Mouse (Mus musculus) neural tube, embryonic 12.5 days (tissue): Measurements from ENCODE around the gene Nipal1. TPM values are rescaled to one million over a fixed set of nuclear protein-coding genes. Genes with fewer than 3 reads are reported as not detected.

Source experiments
- ATAC-seq: fragments of 200-750 bp; cut with Nextera tagmentation; 2 replicates; pipeline ENCODE4 v1.8.0; 2017; ENCODE audit warnings: low read depth, mild to moderate bottlenecking, moderate TSS enrichment, moderate library complexity; ENCODE audit not compliant: low FRiP score
- H3K27ac ChIP-seq: fragments of 300-500 bp; sonication (generic); 2 replicates; pipeline ENCODE4 v1.5.1; 2016
- H3K27me3 ChIP-seq: fragments of 300-500 bp; sonication (generic); replicated peaks from 2 replicates; pipeline ENCODE4 v1.6.1; 2016; ENCODE audit warnings: mild to moderate bottlenecking
- H3K36me3 ChIP-seq: fragments of 300-500 bp; sonication (generic); 2 replicates; pipeline ENCODE4 v1.6.1; 2016; ENCODE audit warnings: mild to moderate bottlenecking
- H3K4me1 ChIP-seq: fragments of 300-500 bp; sonication (generic); 2 replicates; pipeline ENCODE4 v1.6.1; 2016
- H3K4me2 ChIP-seq: fragments of 300-500 bp; sonication (generic); replicated peaks from 2 replicates; pipeline ENCODE4 v1.6.1; 2016; ENCODE audit warnings: mild to moderate bottlenecking
- H3K4me3 ChIP-seq: fragments of 300-500 bp; sonication (generic); 2 replicates; pipeline ENCODE4 v1.5.1; 2016
- H3K9ac ChIP-seq: fragments of 300-500 bp; sonication (generic); 2 replicates; pipeline ENCODE4 v1.6.1; 2016; ENCODE audit warnings: mild to moderate bottlenecking
- H3K9me3 ChIP-seq: fragments of 300-500 bp; sonication (generic); 2 replicates; pipeline ENCODE4 v1.6.1; 2016; ENCODE audit warnings: mild to moderate bottlenecking
- WGBS: fragments of 180-500 bp; shearing (Covaris S2); methylation state at CpG from one replicate; pipeline ENCODE4 v1.1.7; 2016; 5-methylcytosine and 5-hydroxymethylcytosine counted together
- polyA plus RNA-seq: library from polyadenylated mRNA; unstranded; fragments of >200 nt; fragmentation: Nextera tagmentation; extraction: Ambion mirVana; gene quantifications from 2 replicates; pipeline ENCODE4 v1.2.1, GENCODE M21; 2016

Nipal1 gene
- 0.45 and 0.76 TPM in 2 replicates for polyA plus RNA-seq

GRCm38 (mm10) chr5:72647418-72647907 lies at the start of gene Nipal1:
Gene Nipal1 (plus strand): TSS chr5:72647795.
- WGBS: under 1% methylated on average over 25 of the region's 25 CpGs
- Histone ChIP-seq H3K27ac (no peak within 1 kb of the TSS), H3K4me1 (peaks cover 8% of the 10 kb centered on the region), H3K27me3 (peaks cover 25% of the 10 kb centered on the region), H3K4me3 (peak within 1 kb of the TSS; percentile 47), H3K4me2 (peak within 1 kb of the TSS; percentile 93), H3K9me3 (no peaks in the 10 kb centered on the region), H3K9ac (peak within 1 kb of the TSS; percentile 33; the same call in 1 of the 2 replicates), H3K36me3 (no peaks in the 10 kb centered on the region)
- ATAC-seq: peak; percentile 97

DNA sequence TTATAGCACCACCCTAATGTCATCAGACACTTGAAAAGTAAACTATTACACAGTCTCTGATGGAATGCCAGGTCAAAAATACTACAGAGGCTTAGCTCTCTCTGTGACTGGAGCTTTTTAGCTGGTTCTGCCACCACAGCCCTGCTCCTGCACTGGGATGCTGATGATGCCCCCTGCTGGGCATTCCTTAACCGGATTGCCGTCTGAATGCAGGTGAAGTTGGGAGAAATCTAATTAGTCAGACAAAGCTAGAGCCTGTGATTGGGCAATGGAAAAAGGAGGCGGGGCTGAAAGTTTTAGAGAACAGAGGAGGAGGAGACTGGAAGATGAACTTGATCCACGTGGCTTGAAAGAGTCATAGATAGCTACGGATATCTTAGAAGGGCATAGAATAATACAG lies 46.6 kb upstream of the Nipal1 start:
- 16% methylated on average over 5 of the region's 5 CpGs for WGBS

DNA sequence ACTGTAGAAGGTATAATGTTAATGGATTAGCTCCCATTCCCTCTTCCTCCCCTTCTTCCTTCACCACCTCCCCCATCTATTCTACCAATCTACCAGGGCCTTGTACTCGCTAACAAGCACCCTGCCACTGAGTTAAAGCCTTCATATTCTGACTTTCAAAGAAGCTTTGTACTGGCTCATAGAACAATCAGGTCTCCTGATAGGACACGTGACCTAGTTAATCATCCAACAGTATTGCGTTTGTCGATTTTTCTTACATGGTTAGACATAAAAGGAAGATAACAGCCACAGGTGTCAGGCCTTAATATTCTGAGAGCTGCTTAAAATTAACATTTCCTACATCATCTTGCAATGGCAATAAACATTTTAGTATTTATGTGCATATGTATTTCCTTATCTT lies 44.5 kb upstream of the Nipal1 start:
- 90% methylated on average over 4 of the region's 4 CpGs for WGBS
- no peak overlapping the region for H3K9ac ChIP-seq
- H3K4me2 ChIP-seq: no peak overlapping the region
- H3K27me3 ChIP-seq: no peaks in the 10 kb centered on the region
- H3K36me3 ChIP-seq: no peaks in the 10 kb centered on the region
- H3K4me1 ChIP-seq: no peaks in the 10 kb centered on the region
- no peaks in the 10 kb centered on the region for H3K9me3 ChIP-seq
- no peak overlapping the region for H3K27ac ChIP-seq
- no peak overlapping the region for H3K4me3 ChIP-seq
- no peak for ATAC-seq

More for the DNA sequence above, 46.6 kb upstream of the Nipal1 start:
- no peaks in the 10 kb centered on the region for H3K36me3 ChIP-seq
- no peak overlapping the region for H3K27ac ChIP-seq
- no peak for ATAC-seq
- H3K9ac ChIP-seq: no peak overlapping the region
- no peak overlapping the region for H3K4me2 ChIP-seq
- H3K4me3 ChIP-seq: no peak overlapping the region
- no peaks in the 10 kb centered on the region for H3K27me3 ChIP-seq
- no peaks in the 10 kb centered on the region for H3K9me3 ChIP-seq
- H3K4me1 ChIP-seq: no peaks in the 10 kb centered on the region

- Histone ChIP-seq H3K4me3 (no peak overlapping the region), H3K4me1 (no peaks in the 10 kb centered on the region), H3K4me2 (no peak overlapping the region), H3K27ac (no peak overlapping the region), H3K9ac (no peak overlapping the region), H3K36me3 (no peaks in the 10 kb centered on the region), H3K27me3 (no peaks in the 10 kb centered on the region), H3K9me3 (no peaks in the 10 kb centered on the region)
- ATAC-seq: no peak
- WGBS: 85% methylated on average over 4 of the region's 4 CpGs
Measured at GRCm38 (mm10) chr5:72617413-72617812, 30.2 kb upstream of the Nipal1 start.

GRCm38 (mm10) chr5:72621022-72621421 lies 26.6 kb upstream of the Nipal1 start:
- Histone ChIP-seq H3K4me3 (no peak overlapping the region), H3K4me1 (no peaks in the 10 kb centered on the region), H3K27ac (no peak overlapping the region), H3K4me2 (no peak overlapping the region), H3K9me3 (no peaks in the 10 kb centered on the region), H3K27me3 (no peaks in the 10 kb centered on the region), H3K36me3 (no peaks in the 10 kb centered on the region), H3K9ac (no peak overlapping the region)
- no peak for ATAC-seq
- 72% methylated on average over 1 of the region's 1 CpGs for WGBS

DNA sequence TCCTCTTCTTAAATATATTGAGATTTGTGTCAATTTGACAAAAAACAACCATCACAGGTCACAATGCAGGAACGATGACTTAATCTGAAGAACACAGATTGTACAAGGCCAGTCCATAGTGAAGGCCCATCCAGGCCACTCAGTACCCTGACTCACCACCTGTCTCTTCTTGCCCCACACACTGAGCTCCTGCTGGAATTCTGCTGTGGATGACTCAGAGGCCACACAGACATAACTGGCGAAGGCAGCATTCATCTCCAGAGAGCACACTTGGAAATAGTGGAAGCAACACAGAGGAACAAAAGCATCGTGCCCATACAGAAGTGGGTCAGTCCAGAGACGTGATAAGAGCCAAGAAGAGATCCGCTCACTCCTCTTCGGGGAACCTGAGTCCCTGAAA lies 17.6 kb upstream of the Nipal1 start:
- ATAC-seq: no peak
- H3K9me3 ChIP-seq: no peaks in the 10 kb centered on the region
- no peak overlapping the region for H3K27ac ChIP-seq
- no peaks in the 10 kb centered on the region for H3K27me3 ChIP-seq
- no peaks in the 10 kb centered on the region for H3K36me3 ChIP-seq
- H3K9ac ChIP-seq: no peak overlapping the region
- H3K4me3 ChIP-seq: no peak overlapping the region
- H3K4me1 ChIP-seq: no peaks in the 10 kb centered on the region
- 91% methylated on average over 6 of the region's 6 CpGs for WGBS
- H3K4me2 ChIP-seq: no peak overlapping the region

- 87% methylated on average over 9 of the region's 9 CpGs for WGBS
Measured at GRCm38 (mm10) chr5:72634791-72635271, 12.8 kb upstream of the Nipal1 start.

DNA sequence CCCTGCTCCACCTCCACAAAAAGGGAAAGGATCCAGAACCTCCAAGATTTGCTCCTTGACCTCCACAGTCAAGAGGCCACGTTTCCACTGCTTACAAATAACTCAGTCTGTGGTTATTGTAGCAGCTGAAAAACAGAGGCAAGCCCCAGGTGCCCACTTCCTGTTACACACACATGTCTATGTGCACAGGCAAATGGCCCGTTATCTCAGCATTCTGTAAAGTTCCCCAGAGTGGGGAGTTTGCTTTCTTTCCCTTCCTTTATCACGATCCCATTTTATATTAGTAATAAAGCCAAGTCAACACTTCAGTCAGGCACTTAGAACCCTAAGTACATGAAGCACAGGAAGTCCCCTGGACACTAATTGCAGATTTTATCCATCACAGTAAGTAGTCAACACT lies 11.5 kb upstream of the Nipal1 start:
- ATAC-seq: no peak
- H3K4me3 ChIP-seq: no peak overlapping the region
- no peak overlapping the region for H3K4me2 ChIP-seq
- no peaks in the 10 kb centered on the region for H3K4me1 ChIP-seq
- H3K36me3 ChIP-seq: no peaks in the 10 kb centered on the region
- H3K9ac ChIP-seq: no peak overlapping the region
- H3K27ac ChIP-seq: no peak overlapping the region
- H3K27me3 ChIP-seq: no peaks in the 10 kb centered on the region
- 71% methylated on average over 3 of the region's 3 CpGs for WGBS
- H3K9me3 ChIP-seq: no peaks in the 10 kb centered on the region

More at GRCm38 (mm10) chr5:72634791-72635271, 12.8 kb upstream of the Nipal1 start:
- H3K27me3 ChIP-seq: no peaks in the 10 kb centered on the region
- no peaks in the 10 kb centered on the region for H3K9me3 ChIP-seq
- no peak overlapping the region for H3K9ac ChIP-seq
- no peak for ATAC-seq
- H3K4me2 ChIP-seq: no peak overlapping the region
- no peaks in the 10 kb centered on the region for H3K36me3 ChIP-seq
- H3K4me3 ChIP-seq: no peak overlapping the region
- no peak overlapping the region for H3K27ac ChIP-seq
- no peaks in the 10 kb centered on the region for H3K4me1 ChIP-seq

DNA sequence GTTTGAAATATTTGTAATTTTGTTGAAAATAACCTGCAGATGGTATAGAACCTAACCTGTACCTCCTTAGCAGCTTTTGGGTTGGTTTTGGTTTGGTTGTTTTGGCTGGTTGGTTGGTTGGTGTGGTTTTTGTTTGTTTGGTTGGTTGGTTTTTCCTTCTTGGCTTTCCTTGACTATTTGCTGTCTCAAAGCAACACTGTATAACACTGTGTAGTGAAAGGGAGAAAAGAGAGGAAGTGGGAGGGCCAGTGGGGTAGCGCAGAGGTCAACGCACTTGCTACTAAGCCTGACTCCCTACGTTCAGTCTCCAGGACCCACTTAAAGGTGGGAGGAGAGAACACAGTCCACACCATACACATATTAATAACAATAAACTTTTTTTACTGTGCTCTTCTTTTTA lies 11.0 kb upstream of the Nipal1 start:
- no peak overlapping the region for H3K27ac ChIP-seq
- H3K9me3 ChIP-seq: no peaks in the 10 kb centered on the region
- no peaks in the 10 kb centered on the region for H3K36me3 ChIP-seq
- H3K27me3 ChIP-seq: no peaks in the 10 kb centered on the region
- WGBS: 88% methylated on average over 3 of the region's 3 CpGs
- H3K9ac ChIP-seq: no peak overlapping the region
- H3K4me2 ChIP-seq: no peak overlapping the region
- no peak for ATAC-seq
- H3K4me3 ChIP-seq: no peak overlapping the region
- no peaks in the 10 kb centered on the region for H3K4me1 ChIP-seq

DNA sequence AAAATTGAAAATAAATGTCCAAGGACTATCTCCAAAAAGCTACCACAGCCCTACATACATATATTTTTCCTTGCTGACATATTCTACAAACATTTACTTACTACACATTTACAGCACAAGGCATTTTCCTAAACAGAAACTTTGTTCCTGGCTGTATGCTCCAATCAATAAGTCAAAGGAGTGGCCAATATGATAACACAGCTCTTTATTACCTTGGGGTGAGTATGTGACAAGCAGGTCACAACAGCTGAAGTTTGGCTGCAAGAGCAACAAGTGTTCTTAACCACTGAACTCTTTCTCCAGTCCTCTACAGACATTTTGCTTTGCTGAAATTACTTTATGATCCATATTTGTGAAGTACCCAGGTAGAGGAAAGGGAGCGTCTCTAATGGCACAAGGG lies 7.5 kb upstream of the Nipal1 start:
- Histone ChIP-seq H3K4me2 (no peak overlapping the region), H3K9me3 (no peaks in the 10 kb centered on the region), H3K27ac (no peak overlapping the region), H3K4me3 (no peak overlapping the region), H3K4me1 (no peaks in the 10 kb centered on the region), H3K9ac (no peak overlapping the region), H3K27me3 (no peaks in the 10 kb centered on the region), H3K36me3 (no peaks in the 10 kb centered on the region)
- ATAC-seq: no peak
- 93% methylated on average over 1 of the region's 1 CpGs for WGBS

DNA sequence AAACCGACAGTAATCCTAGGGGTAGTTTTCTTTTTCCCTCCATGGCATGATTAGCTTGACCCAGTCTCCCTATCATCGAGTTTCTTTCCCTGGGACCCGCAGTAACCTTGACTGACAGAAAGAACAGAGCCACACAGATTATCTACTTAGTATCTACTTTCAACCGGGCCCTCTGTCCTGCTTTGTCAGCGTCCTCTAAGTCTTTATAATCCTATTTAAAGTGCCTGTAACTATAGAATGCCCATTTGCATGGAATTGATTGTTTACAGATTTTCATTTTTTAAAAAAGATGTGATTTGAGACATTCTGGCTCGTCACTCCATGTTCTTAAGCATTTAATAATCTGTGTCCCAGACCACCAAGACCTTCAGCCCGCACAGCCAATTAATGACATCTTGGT lies 3.9 kb upstream of the Nipal1 start:
- no peak overlapping the region for H3K27ac ChIP-seq
- ATAC-seq: no peak
- no peak overlapping the region for H3K4me2 ChIP-seq
- H3K36me3 ChIP-seq: no peaks in the 10 kb centered on the region
- H3K4me1 ChIP-seq: peaks cover 8% of the 10 kb centered on the region
- 78% methylated on average over 7 of the region's 7 CpGs for WGBS
- H3K4me3 ChIP-seq: no peak overlapping the region
- peaks cover 13% of the 10 kb centered on the region for H3K27me3 ChIP-seq
- H3K9me3 ChIP-seq: no peaks in the 10 kb centered on the region
- H3K9ac ChIP-seq: no peak overlapping the region

- H3K9me3 ChIP-seq: no peaks in the 10 kb centered on the region
- H3K27ac ChIP-seq: no peak within 1 kb of the TSS
- no peaks in the 10 kb centered on the region for H3K36me3 ChIP-seq
- H3K4me3 ChIP-seq: no peak within 1 kb of the TSS
- 83% methylated on average over 1 of the region's 1 CpGs for WGBS
- peaks cover 18% of the 10 kb centered on the region for H3K27me3 ChIP-seq
- H3K4me1 ChIP-seq: peaks cover 8% of the 10 kb centered on the region
- no peak for ATAC-seq
- no peak within 1 kb of the TSS for H3K9ac ChIP-seq
- no peak within 1 kb of the TSS for H3K4me2 ChIP-seq
Measured at GRCm38 (mm10) chr5:72644175-72644574, 3.4 kb upstream of the Nipal1 start, which contains the start of gene Cnga1. Gene Cnga1 (minus strand): TSS chr5:72644275.

DNA sequence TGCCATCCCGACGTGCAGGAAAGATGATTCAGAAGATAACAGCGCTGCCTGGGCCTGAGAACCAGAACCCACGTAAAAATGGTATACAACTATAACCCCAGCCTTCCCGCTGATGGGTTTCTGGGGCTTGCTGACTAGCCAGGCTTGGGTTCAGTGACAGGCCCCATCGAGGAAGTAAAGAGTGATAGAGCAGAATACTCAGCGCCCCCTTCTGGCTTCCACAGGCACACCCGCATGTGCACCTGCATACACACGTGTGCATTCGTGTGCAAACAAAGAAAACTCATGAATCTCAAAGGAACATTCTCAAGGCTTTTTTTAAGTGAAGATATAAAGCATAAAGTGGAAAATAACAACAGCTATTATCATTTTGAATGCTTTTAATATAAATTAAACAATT lies 1.5 kb upstream of the Nipal1 start:
- Histone ChIP-seq H3K27ac (no peak overlapping the region), H3K9ac (no peak overlapping the region), H3K4me3 (no peak overlapping the region), H3K4me1 (peaks cover 8% of the 10 kb centered on the region), H3K4me2 (no peak overlapping the region), H3K27me3 (peaks cover 25% of the 10 kb centered on the region), H3K36me3 (no peaks in the 10 kb centered on the region), H3K9me3 (no peaks in the 10 kb centered on the region)
- 43% methylated on average over 10 of the region's 10 CpGs for WGBS
- ATAC-seq: no peak
